Mouse (Mus musculus) heart, adult 2 months (tissue): ENCODE measurements around the gene Usp33. TPM values are rescaled to one million over a fixed set of nuclear protein-coding genes. Genes with fewer than 3 reads are reported as not detected.

ENCODE experiments used
- DNase-seq, 2 experiments: peaks; one replicate each; pipeline ENCODE4 v3.0.0; 2021
- H3K27ac ChIP-seq: fragments of 200-600 bp; 2 replicates; pipeline ENCODE4 v1.8.1; 2022
- H3K27me3 ChIP-seq: fragments of 200-500 bp; 2 replicates; pipeline ENCODE4 v1.6.1; 2012; ENCODE audit warnings: mild to moderate bottlenecking, low read length, inconsistent platforms, mixed read lengths; ENCODE audit not compliant: control insufficient read depth, insufficient read depth
- H3K36me3 ChIP-seq: fragments of 200-500 bp; 2 replicates; pipeline ENCODE4 v1.6.1; 2012; ENCODE audit warnings: low read length, inconsistent platforms; ENCODE audit not compliant: control insufficient read depth, insufficient read depth
- H3K4me1 ChIP-seq: fragments of 200-500 bp; 2 replicates; pipeline ENCODE4 v1.6.1; 2011; ENCODE audit warnings: low read length; ENCODE audit not compliant: control insufficient read depth, insufficient read depth
- H3K4me3 ChIP-seq: fragments of 200-600 bp; 2 replicates; pipeline ENCODE4 v1.8.1; 2022
- H3K79me2 ChIP-seq: fragments of 200-500 bp; replicated peaks from 2 replicates; pipeline ENCODE4 v1.6.1; 2012; ENCODE audit warnings: mild to moderate bottlenecking, inconsistent platforms, low read length, moderate library complexity, mixed read lengths; ENCODE audit not compliant: control insufficient read depth, insufficient read depth
- H3K9ac ChIP-seq: fragments of 200-500 bp; 2 replicates; pipeline ENCODE4 v1.6.1; 2012; ENCODE audit warnings: low read depth, mild to moderate bottlenecking, control low read depth, inconsistent platforms, low read length, mixed read lengths
- CTCF ChIP-seq: fragments of 200-600 bp; IDR thresholded peaks from 2 replicates; pipeline ENCODE4 v1.8.1; 2022; ENCODE audit warnings: antibody characterized with exemption, mild to moderate bottlenecking, moderate library complexity
- EP300 ChIP-seq: fragments of 200-500 bp; IDR thresholded peaks from 2 replicates; pipeline ENCODE4 v1.6.1; 2011; ENCODE audit warnings: low read depth, low read length, control low read depth; ENCODE audit not compliant: insufficient read depth
- POLR2A ChIP-seq: fragments of 200-500 bp; IDR thresholded peaks from 2 replicates; pipeline ENCODE4 v1.6.1; 2011; ENCODE audit warnings: mild to moderate bottlenecking, low read depth, low read length, control low read depth; ENCODE audit not compliant: insufficient read depth
- WGBS: fragments of 180-500 bp; shearing (Covaris S2); methylation state at CpG from one replicate; pipeline ENCODE4 v1.1.7; 2018; 5-methylcytosine and 5-hydroxymethylcytosine counted together
- intact Hi-C: fragments of 180-260 bp; cut with DNase I; formaldehyde crosslinking; loops from one replicate; pipeline ENCODE4 v1.15.1; 2025
- polyA plus RNA-seq: library from polyadenylated mRNA; depleted of rRNA; stranded (reverse); fragments of >200 nt; gene quantifications from 2 replicates; pipeline ENCODE4 v1.2.3, GENCODE M21; 2012
- total RNA-seq, 2 experiments: library from RNA; stranded (reverse); gene quantifications; 2 replicates each; pipeline ENCODE4 v1.2.3; 2021

Gene Usp33
- total and polyA plus RNA-seq, 3 experiments, result 9.0 to 24.3 (median 23.1) TPM

- H3K4me1 ChIP-seq, result peaks cover 11% of the 10 kb centered on the region
- no peak overlapping the region for H3K4me3 ChIP-seq
- peaks cover 13% of the 10 kb centered on the region for H3K79me2 ChIP-seq
- TF ChIP-seq EP300 (no peak), CTCF (no peak), POLR2A (no peak)
- DNase-seq, result no peak
- no peak overlapping the region for H3K9ac ChIP-seq
- H3K27me3 ChIP-seq, result no peaks in the 10 kb centered on the region
- no peak overlapping the region for H3K27ac ChIP-seq
- intact Hi-C loops, result loop anchor here (10.0 kb wide), 1 partner anchor 367 kb away; the partner anchor contains the start of gene Pigk
- 81% methylated on average over 10 of the region's 10 CpGs for WGBS
- H3K36me3 ChIP-seq, result peaks cover 5% of the 10 kb centered on the region; the same call in 1 of the 2 replicates
These were observed 1.9 kb downstream of the Usp33 start for GRCm38 (mm10) chr3:152348011-152348830.

GRCm38 (mm10) chr3:152350431-152350830 lies 4.2 kb downstream of the Usp33 start:
- H3K79me2 ChIP-seq, result peaks cover 16% of the 10 kb centered on the region
- intact Hi-C loops, result no loop called here
- H3K9ac ChIP-seq, result 0 out of 2 replicates have a peak overlapping the region, but pooled peaks have one; percentile 17
- peaks cover 5% of the 10 kb centered on the region; the same call in 1 of the 2 replicates for H3K36me3 ChIP-seq
- no peak overlapping the region for H3K4me3 ChIP-seq
- 76% methylated on average over 3 of the region's 3 CpGs for WGBS
- DNase-seq, result no peak
- H3K4me1 ChIP-seq, result peaks cover 15% of the 10 kb centered on the region
- TF ChIP-seq EP300, result no peak
- TF ChIP-seq POLR2A, result no peak
- TF ChIP-seq CTCF, result no peak
- H3K27me3 ChIP-seq, result no peaks in the 10 kb centered on the region
- no peak overlapping the region for H3K27ac ChIP-seq

DNA sequence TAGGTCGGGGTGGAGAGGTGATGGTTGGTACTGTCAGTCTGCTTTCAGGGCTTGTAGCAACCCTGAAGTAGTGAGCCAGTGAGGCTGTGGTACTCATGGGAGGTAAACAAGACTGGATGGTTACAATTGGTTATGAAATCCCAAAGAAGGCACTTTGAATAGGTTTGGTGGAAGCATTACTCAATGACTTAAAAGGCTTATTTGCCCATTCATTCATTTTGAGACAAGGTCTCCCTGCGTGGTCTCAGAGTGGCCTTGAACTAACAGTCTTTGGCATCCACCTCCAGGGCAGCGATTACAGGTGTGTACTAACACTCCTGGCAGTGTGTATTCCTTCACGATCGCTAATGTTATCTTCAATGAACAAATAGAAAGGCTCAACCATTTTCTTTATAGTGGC lies 4.7 kb downstream of the Usp33 start:
- no peak for DNase-seq
- intact Hi-C loops, result no loop called here
- TF ChIP-seq POLR2A (no peak), CTCF (no peak), EP300 (no peak)
- H3K4me3 ChIP-seq, result no peak overlapping the region
- H3K4me1 ChIP-seq, result peaks cover 14% of the 10 kb centered on the region
- H3K36me3 ChIP-seq, result peaks cover 5% of the 10 kb centered on the region; the same call in 1 of the 2 replicates
- H3K27me3 ChIP-seq, result no peaks in the 10 kb centered on the region
- no peak overlapping the region for H3K9ac ChIP-seq
- no peak overlapping the region for H3K27ac ChIP-seq
- peaks cover 16% of the 10 kb centered on the region for H3K79me2 ChIP-seq
- WGBS, result 86% methylated on average over 5 of the region's 5 CpGs

GRCm38 (mm10) chr3:152352289-152352688 lies 6.0 kb downstream of the Usp33 start:
- Histone ChIP-seq H3K27me3 (no peaks in the 10 kb centered on the region), H3K9ac (no peak overlapping the region), H3K27ac (no peak overlapping the region), H3K79me2 (peaks cover 16% of the 10 kb centered on the region), H3K4me1 (peaks cover 12% of the 10 kb centered on the region), H3K36me3 (peaks cover 5% of the 10 kb centered on the region; the same call in 1 of the 2 replicates), H3K4me3 (no peak overlapping the region)
- WGBS, result 66% methylated on average over 4 of the region's 4 CpGs
- intact Hi-C loops, result no loop called here
- no peak for DNase-seq
- TF ChIP-seq EP300 (no peak), POLR2A (no peak), CTCF (no peak)

DNA sequence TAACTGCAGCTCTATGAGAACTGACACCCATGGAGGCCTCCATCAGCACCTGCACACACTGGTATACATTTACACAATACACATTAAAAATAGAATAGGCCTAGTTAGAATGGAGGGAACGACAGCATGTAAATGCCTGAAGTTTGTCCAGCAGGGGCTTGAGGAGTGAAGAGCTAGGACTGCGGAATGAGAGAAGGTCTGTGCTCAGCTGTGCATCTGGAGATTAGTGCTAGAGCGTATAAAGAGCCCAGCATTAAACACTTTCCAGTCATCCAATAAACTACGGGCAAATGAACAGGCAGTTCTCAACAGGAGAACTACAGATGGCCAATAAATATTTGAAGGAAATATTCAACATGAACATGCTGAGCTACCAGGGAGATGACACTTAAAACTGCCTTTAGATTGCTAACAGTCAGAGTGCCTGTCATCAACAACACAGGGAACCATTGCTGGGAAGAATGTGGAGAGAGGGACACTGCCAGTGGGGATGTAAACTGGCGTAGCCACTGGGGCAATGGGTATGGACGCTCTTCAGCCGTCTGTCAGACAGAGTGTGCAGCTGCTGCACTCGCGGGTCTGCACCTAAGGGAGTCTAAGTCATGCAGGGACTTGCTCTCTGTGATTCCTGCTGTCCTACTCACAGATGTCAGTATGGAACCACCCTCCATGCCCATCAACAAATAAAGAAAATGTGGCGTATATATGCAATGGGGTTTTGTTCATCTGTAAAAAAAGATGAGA lies 7.3 kb downstream of the Usp33 start:
- peaks cover 14% of the 10 kb centered on the region for H3K79me2 ChIP-seq
- DNase-seq, result no peak
- H3K27me3 ChIP-seq, result no peaks in the 10 kb centered on the region
- H3K36me3 ChIP-seq, result peaks cover 3% of the 10 kb centered on the region; the same call in 1 of the 2 replicates
- WGBS, result 77% methylated on average over 10 of the region's 10 CpGs
- H3K4me3 ChIP-seq, result no peak overlapping the region
- intact Hi-C loops, result no loop called here
- TF ChIP-seq POLR2A (no peak), EP300 (no peak), CTCF (no peak)
- H3K27ac ChIP-seq, result no peak overlapping the region
- no peak overlapping the region for H3K9ac ChIP-seq
- H3K4me1 ChIP-seq, result peaks cover 9% of the 10 kb centered on the region
